Mouse (Mus musculus) urinary bladder, adult 18-20 months (tissue): ENCODE data around the gene Ppp2r5c.

Experiments
- DNase-seq, 2 experiments: peaks; one replicate each; pipeline ENCODE4 v3.0.0; 2022; ENCODE audit warnings: low spot score in 2 of 2, mixed read lengths in 2 of 2

The Ppp2r5c gene

GRCm38 (mm10) chr12:110442238-110442637 is 4.7 kb upstream of the Ppp2r5c start:
- no peak for DNase-seq

- no peak for DNase-seq
Measured at GRCm38 (mm10) chr12:110444530-110444929, 2.4 kb upstream of the Ppp2r5c start.

GRCm38 (mm10) chr12:110445775-110446174 is 1.1 kb upstream of the Ppp2r5c start:
- no peak for DNase-seq

- peak; percentile 33 to 53 for DNase-seq
Measured at GRCm38 (mm10) chr12:110447306-110447705, 386 bp downstream of the Ppp2r5c start.

GRCm38 (mm10) chr12:110448767-110449166 is 1.8 kb downstream of the Ppp2r5c start:
- DNase-seq: no peak

GRCm38 (mm10) chr12:110454223-110454622 is 7.3 kb downstream of the Ppp2r5c start:
- DNase-seq: peak; percentile 56 to 66

GRCm38 (mm10) chr12:110456024-110456423 is 9.1 kb downstream of the Ppp2r5c start:
- no peak for DNase-seq

GRCm38 (mm10) chr12:110458667-110459066 is 11.7 kb downstream of the Ppp2r5c start:
- DNase-seq: no peak

GRCm38 (mm10) chr12:110460418-110461300 is 13.7 kb downstream of the Ppp2r5c start:
- no peak for DNase-seq

GRCm38 (mm10) chr12:110463711-110464110 is 16.8 kb downstream of the Ppp2r5c start:
- no peak for DNase-seq

- no peak for DNase-seq
Measured at GRCm38 (mm10) chr12:110471426-110471825, 24.5 kb downstream of the Ppp2r5c start.

- DNase-seq: no peak
Measured at GRCm38 (mm10) chr12:110472247-110472646, 25.3 kb downstream of the Ppp2r5c start.

- DNase-seq: no peak
Measured at GRCm38 (mm10) chr12:110474497-110474896, 27.6 kb downstream of the Ppp2r5c start.

- no peak for DNase-seq
Measured at GRCm38 (mm10) chr12:110476561-110476960, 29.6 kb downstream of the Ppp2r5c start.

GRCm38 (mm10) chr12:110477906-110478305 is 31.0 kb downstream of the Ppp2r5c start:
- DNase-seq: no peak

GRCm38 (mm10) chr12:110478601-110479008 is 31.7 kb downstream of the Ppp2r5c start:
- DNase-seq: no peak

- DNase-seq: no peak
Measured at GRCm38 (mm10) chr12:110479268-110479667, 32.3 kb downstream of the Ppp2r5c start.

GRCm38 (mm10) chr12:110480701-110481100 is 33.8 kb downstream of the Ppp2r5c start:
- DNase-seq: no peak

- no peak for DNase-seq
Measured at GRCm38 (mm10) chr12:110483761-110484160, 36.8 kb downstream of the Ppp2r5c start.

GRCm38 (mm10) chr12:110484824-110485584 is 38.1 kb downstream of the Ppp2r5c start:
- DNase-seq: peak in 1 of 2 experiments; percentile 41

- DNase-seq: peak; percentile 79 to 80
Measured at GRCm38 (mm10) chr12:110485585-110486331, 38.8 kb downstream of the Ppp2r5c start.

- DNase-seq: no peak
Measured at GRCm38 (mm10) chr12:110486852-110487251, 39.9 kb downstream of the Ppp2r5c start.
